Mouse (Mus musculus): Measurements from ENCODE around the gene Trcg1.
"Not testable (repeated sequence)": the region's sequence is repeated elsewhere in the genome, so short reads cannot be mapped to it uniquely, and the experiment has no call there.

Trcg1 gene

GRCm38 (mm10) chr9:57236256-57236655 lies at the start of gene Trcg1:
Gene Trcg1, plus strand, starts transcription at chr9:57236556.
- no peak for DNase-seq (ENCODE audit: low read depth)

GRCm38 (mm10) chr9:57196708-57197107 lies 39.6 kb upstream of the Trcg1 start:
- peak; percentile 63 for DNase-seq (ENCODE audit: low read depth)

- no peak for DNase-seq (ENCODE audit: low read depth)
Measured at GRCm38 (mm10) chr9:57197414-57197813, 38.9 kb upstream of the Trcg1 start.

GRCm38 (mm10) chr9:57202981-57203380 lies 33.4 kb upstream of the Trcg1 start:
- no peak for DNase-seq (ENCODE audit: low read depth)

- DNase-seq (ENCODE audit: low read depth) = not testable (repeated sequence)
Measured at GRCm38 (mm10) chr9:57203571-57203970, 32.8 kb upstream of the Trcg1 start.

GRCm38 (mm10) chr9:57206896-57207295 lies 29.5 kb upstream of the Trcg1 start:
- no peak for DNase-seq (ENCODE audit: low read depth)

- DNase-seq (ENCODE audit: low read depth) = peak; percentile 65
Measured at GRCm38 (mm10) chr9:57209316-57209715, 27.0 kb upstream of the Trcg1 start.

GRCm38 (mm10) chr9:57212448-57213222 lies 23.7 kb upstream of the Trcg1 start:
- no peak for DNase-seq (ENCODE audit: low read depth)

- DNase-seq (ENCODE audit: low read depth) = no peak
Measured at GRCm38 (mm10) chr9:57214500-57214899, 21.9 kb upstream of the Trcg1 start.

- DNase-seq (ENCODE audit: low read depth) = no peak
Measured at GRCm38 (mm10) chr9:57217220-57217619, 19.1 kb upstream of the Trcg1 start.

- DNase-seq (ENCODE audit: low read depth) = no peak
Measured at GRCm38 (mm10) chr9:57218776-57219175, 17.6 kb upstream of the Trcg1 start.

GRCm38 (mm10) chr9:57219511-57219910 lies 16.8 kb upstream of the Trcg1 start:
- DNase-seq (ENCODE audit: low read depth) = no peak

GRCm38 (mm10) chr9:57220356-57220755 lies 16.0 kb upstream of the Trcg1 start:
- DNase-seq (ENCODE audit: low read depth) = peak; percentile 77

- DNase-seq (ENCODE audit: low read depth) = peak; percentile 17
Measured at GRCm38 (mm10) chr9:57223341-57223740, 13.0 kb upstream of the Trcg1 start.

GRCm38 (mm10) chr9:57225780-57226627 lies 10.4 kb upstream of the Trcg1 start:
- DNase-seq (ENCODE audit: low read depth) = peak; percentile 48

- not testable (repeated sequence) for DNase-seq (ENCODE audit: low read depth)
Measured at GRCm38 (mm10) chr9:57226628-57227122, 9.7 kb upstream of the Trcg1 start.

- no peak for DNase-seq (ENCODE audit: low read depth)
Measured at GRCm38 (mm10) chr9:57227203-57227602, 9.2 kb upstream of the Trcg1 start.

- DNase-seq (ENCODE audit: low read depth) = no peak
Measured at GRCm38 (mm10) chr9:57228186-57228585, 8.2 kb upstream of the Trcg1 start.

- DNase-seq (ENCODE audit: low read depth) = peak; percentile 52
Measured at GRCm38 (mm10) chr9:57229726-57230125, 6.6 kb upstream of the Trcg1 start.

GRCm38 (mm10) chr9:57230146-57230783 lies 6.1 kb upstream of the Trcg1 start:
- peak; percentile 36 for DNase-seq (ENCODE audit: low read depth)

GRCm38 (mm10) chr9:57231536-57232255 lies 4.7 kb upstream of the Trcg1 start:
- peak; percentile 27 for DNase-seq (ENCODE audit: low read depth)
